Mouse (Mus musculus): ENCODE results near the gene Cdk9. TPM values are rescaled to one million over a fixed set of nuclear protein-coding genes. Genes with fewer than 3 reads are reported as not detected.

Cdk9 gene
- polyA plus RNA-seq, 1 experiment from 2014 or later = 126 TPM

MicroRNA genes within 50 kb of the gene (microRNA counts, 519-probe panel; counts per million panel counts)
- 460 counts per million, percentile 65 among the panel's probes with 10 or more counts for microRNA mmu-miR-2861

Small RNAs within 50 kb of the gene (microRNA-seq; reads per million reads assigned to microRNA genes)
- gene Gm47291 = not detected
- not detected for gene Mir2861
- gene Mir3960 = not detected
- gene Mir8093 = not detected

Other genes with a start within 250 kb of the Cdk9 start
- 14.2 and 17.0 TPM in 2 replicates for gene Fam102a, start 177.7 kb downstream of the Cdk9 start, polyA plus RNA-seq (2016; fragmentation: Nextera tagmentation; extraction: Ambion mirVana)
- gene Dpm2, start 142.2 kb downstream of the Cdk9 start, polyA plus RNA-seq (2016; fragmentation: Nextera tagmentation; extraction: Ambion mirVana) = 110 and 113 TPM in 2 replicates
- gene Pip5kl1, start 138.3 kb downstream of the Cdk9 start, polyA plus RNA-seq (2016; fragmentation: Nextera tagmentation; extraction: Ambion mirVana) = 2.9 and 3.4 TPM in 2 replicates
- 0.29 TPM in 1 of 2 replicates, not detected in the other for gene 9430097D07Rik, start 137.4 kb downstream of the Cdk9 start, polyA plus RNA-seq (2016; fragmentation: Nextera tagmentation; extraction: Ambion mirVana)
- 32.7 and 36.5 TPM in 2 replicates for gene St6galnac4, start 126.0 kb downstream of the Cdk9 start, polyA plus RNA-seq (2016; fragmentation: Nextera tagmentation; extraction: Ambion mirVana)
- 26.4 and 28.1 TPM in 2 replicates for gene St6galnac6, start 113.4 kb downstream of the Cdk9 start, polyA plus RNA-seq (2016; fragmentation: Nextera tagmentation; extraction: Ambion mirVana)
- gene Ak1, start 91.3 kb downstream of the Cdk9 start, polyA plus RNA-seq (2016; fragmentation: Nextera tagmentation; extraction: Ambion mirVana) = 19.4 and 24.1 TPM in 2 replicates
- 32.1 and 36.4 TPM in 2 replicates for gene Eng, start 66.5 kb downstream of the Cdk9 start, polyA plus RNA-seq (2016; fragmentation: Nextera tagmentation; extraction: Ambion mirVana)
- 31.1 and 32.3 TPM in 2 replicates for gene Fpgs, start 8.9 kb downstream of the Cdk9 start, polyA plus RNA-seq (2016; fragmentation: Nextera tagmentation; extraction: Ambion mirVana)
- gene Sh2d3c, start 8.0 kb upstream of the Cdk9 start, polyA plus RNA-seq (2016; fragmentation: Nextera tagmentation; extraction: Ambion mirVana) = 27.6 and 29.1 TPM in 2 replicates
- 0.34 and 0.43 TPM in 2 replicates for gene 6330409D20Rik, start 27.9 kb upstream of the Cdk9 start, polyA plus RNA-seq (2016; fragmentation: Nextera tagmentation; extraction: Ambion mirVana)
- gene Tor2a, start 44.2 kb upstream of the Cdk9 start, polyA plus RNA-seq (2016; fragmentation: Nextera tagmentation; extraction: Ambion mirVana) = 61.5 and 67.0 TPM in 2 replicates
- 0.23 and 0.34 TPM in 2 replicates for gene Ttc16, start 62.6 kb upstream of the Cdk9 start, polyA plus RNA-seq (2016; fragmentation: Nextera tagmentation; extraction: Ambion mirVana)
- gene Ptrh1, start 62.7 kb upstream of the Cdk9 start, polyA plus RNA-seq (2016; fragmentation: Nextera tagmentation; extraction: Ambion mirVana) = 3.3 and 6.4 TPM in 2 replicates
- 0.74 and 1.6 TPM in 2 replicates for gene Cfap157, start 71.4 kb upstream of the Cdk9 start, polyA plus RNA-seq (2016; fragmentation: Nextera tagmentation; extraction: Ambion mirVana)
- 28.3 and 32.4 TPM in 2 replicates for gene Stxbp1, start 134.2 kb upstream of the Cdk9 start, polyA plus RNA-seq (2016; fragmentation: Nextera tagmentation; extraction: Ambion mirVana)
- 48.8 and 54.7 TPM in 2 replicates for gene Fam129b, start 163.0 kb upstream of the Cdk9 start, polyA plus RNA-seq (2016; fragmentation: Nextera tagmentation; extraction: Ambion mirVana)
- gene Rpl12, start 248.5 kb upstream of the Cdk9 start, polyA plus RNA-seq (2016; fragmentation: Nextera tagmentation; extraction: Ambion mirVana) = 160 and 169 TPM in 2 replicates
- gene Lrsam1, start 248.5 kb upstream of the Cdk9 start, polyA plus RNA-seq (2016; fragmentation: Nextera tagmentation; extraction: Ambion mirVana) = 14.3 and 14.4 TPM in 2 replicates

All from embryonic facial prominence, embryonic 12.5 days (tissue).